Comparison of ENCODE assay signal across 25 mouse cellular contexts in the genomic region with DNA sequence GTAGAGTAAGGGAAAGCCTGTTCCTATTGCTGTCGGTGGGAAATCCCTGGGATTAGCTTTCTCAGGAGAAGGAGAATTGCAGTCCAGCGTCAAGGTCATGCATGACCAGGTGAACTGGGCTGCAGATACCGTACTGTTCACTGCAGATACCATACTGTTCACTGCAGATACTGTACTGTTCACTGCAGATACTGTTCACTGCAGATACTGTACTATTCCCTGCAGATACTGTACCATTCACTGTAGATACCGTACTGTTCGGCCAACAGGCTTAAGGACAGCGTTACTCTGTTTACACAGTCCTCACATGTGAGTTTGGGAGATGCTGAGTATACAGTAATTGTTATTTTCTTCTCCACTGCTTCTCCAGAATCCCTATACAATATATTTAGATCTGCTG. TPM values are rescaled to one million over a fixed set of nuclear protein-coding genes. Genes with fewer than 3 reads are reported as not detected.
"Had no signal": no experiment of that assay in that cellular context is flagged by ENCODE, and none has a peak within 500 bp of the region (broad histone marks: within the 10 kb centered on the region; RNA-seq: fewer than 3 reads in every experiment).

No protein-coding gene starts in this region.

- H3K27me3 ChIP-seq: heart, embryonic 12.5 days; hindbrain, embryonic 12.5 days; intestine, embryonic 15.5 days; limb, embryonic 12.5 days had no signal

- H3K36me3 ChIP-seq: heart, embryonic 10.5 days; heart, embryonic 12.5 days; hindbrain, embryonic 10.5 days; hindbrain, embryonic 12.5 days; intestine, embryonic 15.5 days; limb, embryonic 10.5 days; limb, embryonic 12.5 days had no signal

- H3K4me2 ChIP-seq: heart, embryonic 12.5 days; hindbrain, embryonic 12.5 days; hindbrain, embryonic 14.5 days; intestine, embryonic 15.5 days; limb, embryonic 12.5 days had no signal

- ATAC-seq: forebrain, postnatal 0 days; hindbrain, embryonic 16.5 days; inflammation-experienced regulatory T-cells, adult 6 months; intestine, embryonic 15.5 days; intestine, postnatal 0 days had no signal

- H3K4me1 ChIP-seq: heart, embryonic 10.5 days; heart, embryonic 12.5 days; hindbrain, embryonic 10.5 days; hindbrain, embryonic 12.5 days; intestine, embryonic 15.5 days; limb, embryonic 10.5 days; limb, embryonic 12.5 days had no signal

- H3K9me3 ChIP-seq: heart, embryonic 10.5 days; heart, embryonic 12.5 days; hindbrain, embryonic 10.5 days; hindbrain, embryonic 12.5 days; intestine, embryonic 15.5 days; limb, embryonic 10.5 days; limb, embryonic 12.5 days had no signal

- H3K27ac ChIP-seq: heart, adult 2 months; heart, embryonic 10.5 days; hindbrain, embryonic 10.5 days; hindbrain, embryonic 12.5 days; hindbrain, embryonic 14.5 days; intestine, embryonic 15.5 days; layer of hippocampus, adult 2 months; left cerebral cortex, adult 2 months; limb, embryonic 10.5 days; limb, embryonic 12.5 days had no signal

- DNase-seq: forebrain, postnatal 0 days; gastrocnemius, postnatal 14 days; gastrocnemius, postnatal 36 days; heart, adult 11 months; heart, adult 2 months; heart, postnatal 10 days; heart, postnatal 4 days; kidney, adult 18-20 months; kidney, adult 8-10 months; kidney, postnatal 10 days; kidney, postnatal 25 days; kidney, postnatal 4 days had no signal

- H3K9ac ChIP-seq: forebrain, postnatal 0 days; heart, embryonic 12.5 days; hindbrain, embryonic 12.5 days; hindbrain, embryonic 14.5 days; intestine, embryonic 15.5 days; limb, embryonic 12.5 days had no signal

- H3K4me3 ChIP-seq: heart, adult 2 months; heart, embryonic 10.5 days; heart, embryonic 12.5 days; hindbrain, embryonic 10.5 days; hindbrain, embryonic 12.5 days; intestine, embryonic 15.5 days; layer of hippocampus, adult 2 months; left cerebral cortex, adult 2 months; limb, embryonic 10.5 days; limb, embryonic 12.5 days had no signal

RNA-seq across cellular contexts. Expression of gene Alkal2, which starts 44.1 kb away (rescaled TPM):
- polyA plus RNA-seq: heart, embryonic 12.5 days; inflammation-experienced regulatory T-cells, adult 6 months had no signal
